Mouse (Mus musculus) layer of hippocampus, adult 18-20 months (tissue): ENCODE results near the gene Cnot2. TPM values are rescaled to one million over a fixed set of nuclear protein-coding genes. Genes with fewer than 3 reads are reported as not detected.

Experiments used
- DNase-seq, 2 experiments: peaks; one replicate each; pipeline ENCODE4 v3.0.0; 2022; ENCODE audit warnings: low spot score in 2 of 2
- microRNA-seq, 2 experiments: library from miRNA; unstranded; fragments of <30 nt; microRNA quantifications; one replicate each; pipeline ENCODE4 v1.2.0; 2021
- total RNA-seq, 2 experiments: library from RNA; stranded (reverse); gene quantifications; 2 replicates each; pipeline ENCODE4 v1.2.3; 2021

Cnot2 gene
- total RNA-seq, 2 experiments from 2014 or later: 83.7 to 85.4 TPM

- DNase-seq: peak in 1 of 2 experiments; percentile 48
Measured at GRCm38 (mm10) chr10:116435455-116435854, 145.9 kb downstream of the Cnot2 start.

Small RNAs within 50 kb of the gene (microRNA-seq; reads per million reads assigned to microRNA genes)
- gene Gm25190: 0 reads per million in 2 experiments

Other genes with a start within 250 kb of the Cnot2 start
- 10 to 100 TPM; 68.9 to 76.2 TPM for gene Kcnmb4, start 107.6 kb downstream of the Cnot2 start, total RNA-seq